Mouse (Mus musculus): Measurements from ENCODE around the gene Prdx6b.
A peak's percentile ranks its signal among the peaks of the same experiment; 100 is the strongest.

Gene Prdx6b

GRCm38 (mm10) chr2:80292172-80292571 lies at the start of gene Prdx6b:
TSS of gene Prdx6b (plus strand) at chr2:80292472.
- DNase-seq (ENCODE audit: extremely low spot score, low spot score): no peak

- DNase-seq (ENCODE audit: extremely low spot score, low spot score): no peak
These were observed 44.8 kb upstream of the Prdx6b start for GRCm38 (mm10) chr2:80247466-80247865.

GRCm38 (mm10) chr2:80247868-80248267 lies 44.4 kb upstream of the Prdx6b start:
- no peak for DNase-seq (ENCODE audit: extremely low spot score, low spot score)

GRCm38 (mm10) chr2:80259888-80260672 lies 32.2 kb upstream of the Prdx6b start:
- DNase-seq (ENCODE audit: extremely low spot score, low spot score): no peak

- DNase-seq (ENCODE audit: extremely low spot score, low spot score): peak; percentile 71
These were observed 25.4 kb upstream of the Prdx6b start for GRCm38 (mm10) chr2:80266894-80267293.

- DNase-seq (ENCODE audit: extremely low spot score, low spot score): no peak
These were observed 24.2 kb upstream of the Prdx6b start for GRCm38 (mm10) chr2:80268053-80268452.

- no peak for DNase-seq (ENCODE audit: extremely low spot score, low spot score)
These were observed 20.8 kb upstream of the Prdx6b start for GRCm38 (mm10) chr2:80271431-80271830.

- DNase-seq (ENCODE audit: extremely low spot score, low spot score): no peak
These were observed 19.2 kb upstream of the Prdx6b start for GRCm38 (mm10) chr2:80273038-80273437.

GRCm38 (mm10) chr2:80273763-80274162 lies 18.5 kb upstream of the Prdx6b start:
- no peak for DNase-seq (ENCODE audit: extremely low spot score, low spot score)

- DNase-seq (ENCODE audit: extremely low spot score, low spot score): no peak
These were observed 17.1 kb upstream of the Prdx6b start for GRCm38 (mm10) chr2:80275136-80275535.

- no peak for DNase-seq (ENCODE audit: extremely low spot score, low spot score)
These were observed 10.1 kb upstream of the Prdx6b start for GRCm38 (mm10) chr2:80282214-80282613.

- DNase-seq (ENCODE audit: extremely low spot score, low spot score): no peak
These were observed 5.9 kb upstream of the Prdx6b start for GRCm38 (mm10) chr2:80286397-80286796.

GRCm38 (mm10) chr2:80298334-80298733 lies 6.1 kb downstream of the Prdx6b start:
- no peak for DNase-seq (ENCODE audit: extremely low spot score, low spot score)

GRCm38 (mm10) chr2:80300806-80301205 lies 8.5 kb downstream of the Prdx6b start:
- no peak for DNase-seq (ENCODE audit: extremely low spot score, low spot score)

- DNase-seq (ENCODE audit: extremely low spot score, low spot score): no peak
These were observed 11.7 kb downstream of the Prdx6b start for GRCm38 (mm10) chr2:80303957-80304356.

- DNase-seq (ENCODE audit: extremely low spot score, low spot score): no peak
These were observed 15.4 kb downstream of the Prdx6b start for GRCm38 (mm10) chr2:80307701-80308100.

GRCm38 (mm10) chr2:80309775-80310174 lies 17.5 kb downstream of the Prdx6b start:
- no peak for DNase-seq (ENCODE audit: extremely low spot score, low spot score)

GRCm38 (mm10) chr2:80310772-80311171 lies 18.5 kb downstream of the Prdx6b start:
- no peak for DNase-seq (ENCODE audit: extremely low spot score, low spot score)

- DNase-seq (ENCODE audit: extremely low spot score, low spot score): no peak
These were observed 19.1 kb downstream of the Prdx6b start for GRCm38 (mm10) chr2:80311350-80311749.

- DNase-seq (ENCODE audit: extremely low spot score, low spot score): no peak
These were observed 21.9 kb downstream of the Prdx6b start for GRCm38 (mm10) chr2:80314201-80314600.

GRCm38 (mm10) chr2:80314854-80315241 lies 22.6 kb downstream of the Prdx6b start:
- no peak for DNase-seq (ENCODE audit: extremely low spot score, low spot score)

GRCm38 (mm10) chr2:80315242-80316161 lies 23.2 kb downstream of the Prdx6b start, which contains the start of gene Dnajc10:
TSS of gene Dnajc10 (plus strand) at chr2:80315466.
- DNase-seq (ENCODE audit: extremely low spot score, low spot score): peak; percentile 90

Measured in neural tube, embryonic 10.5 days (tissue).